Mouse (Mus musculus) kidney, adult 2 months (tissue): ENCODE data around the gene Zscan2. TPM values are rescaled to one million over a fixed set of nuclear protein-coding genes. Genes with fewer than 3 reads are reported as not detected.

Experiments
- DNase-seq: peaks from one replicate; pipeline ENCODE4 v3.0.0; 2021
- H3K27ac ChIP-seq: fragments of 200-500 bp; 2 replicates; pipeline ENCODE4 v1.5.1; 2012; ENCODE audit warnings: low read depth, low read length, control low read depth, inconsistent platforms; ENCODE audit not compliant: insufficient read depth
- H3K27me3 ChIP-seq: fragments of 200-500 bp; replicated peaks from 2 replicates; pipeline ENCODE4 v1.6.1; 2012; ENCODE audit warnings: mild to moderate bottlenecking, moderate library complexity, low read length, inconsistent platforms; ENCODE audit not compliant: control insufficient read depth, insufficient read depth
- H3K36me3 ChIP-seq: fragments of 200-500 bp; 2 replicates; pipeline ENCODE4 v1.6.1; 2012; ENCODE audit warnings: mild to moderate bottlenecking, moderate library complexity, low read length, inconsistent platforms; ENCODE audit not compliant: control insufficient read depth, insufficient read depth
- H3K4me1 ChIP-seq: fragments of 200-500 bp; 2 replicates; pipeline ENCODE4 v1.6.1; 2011; ENCODE audit warnings: low read length; ENCODE audit not compliant: control insufficient read depth, insufficient read depth
- H3K4me3 ChIP-seq: fragments of 200-500 bp; 2 replicates; pipeline ENCODE4 v1.5.1; 2011; ENCODE audit warnings: mild to moderate bottlenecking, low read depth, low read length, control low read depth; ENCODE audit not compliant: insufficient read depth
- CTCF ChIP-seq: fragments of 200-500 bp; conservative IDR thresholded peaks from 2 replicates; pipeline ENCODE4 v1.5.1; 2011; ENCODE audit warnings: low read depth, mild to moderate bottlenecking, control low read depth, low read length, moderate library complexity, mixed read lengths; ENCODE audit not compliant: insufficient read depth, insufficient read length
- POLR2A ChIP-seq: fragments of 200-500 bp; IDR thresholded peaks from one replicate; pipeline ENCODE4 v1.6.1; 2011; ENCODE audit warnings: low read depth, low read length, control low read depth
- WGBS: fragments of 180-500 bp; shearing (Covaris S2); methylation state at CpG from one replicate; pipeline ENCODE4 v1.1.7; 2018; 5-methylcytosine and 5-hydroxymethylcytosine counted together
- polyA plus RNA-seq: library from polyadenylated mRNA; depleted of rRNA; stranded (reverse); fragments of >200 nt; gene quantifications from 2 replicates; pipeline ENCODE4 v1.2.3, GENCODE M21; 2012

Zscan2 gene
- polyA plus RNA-seq, 1 experiment: 5.4 TPM

- Histone ChIP-seq H3K36me3 (no peaks in the 10 kb centered on the region), H3K4me3 (no peak overlapping the region), H3K4me1 (peaks cover 9% of the 10 kb centered on the region), H3K27ac (no peak overlapping the region), H3K27me3 (no peaks in the 10 kb centered on the region)
- DNase-seq: no peak
- 23% methylated on average over 1 of the region's 1 CpGs for WGBS
- TF ChIP-seq POLR2A (no peak), CTCF (peak; percentile 37)
These were observed 24.9 kb downstream of the Zscan2 start for GRCm38 (mm10) chr7:80885666-80886065.

DNA sequence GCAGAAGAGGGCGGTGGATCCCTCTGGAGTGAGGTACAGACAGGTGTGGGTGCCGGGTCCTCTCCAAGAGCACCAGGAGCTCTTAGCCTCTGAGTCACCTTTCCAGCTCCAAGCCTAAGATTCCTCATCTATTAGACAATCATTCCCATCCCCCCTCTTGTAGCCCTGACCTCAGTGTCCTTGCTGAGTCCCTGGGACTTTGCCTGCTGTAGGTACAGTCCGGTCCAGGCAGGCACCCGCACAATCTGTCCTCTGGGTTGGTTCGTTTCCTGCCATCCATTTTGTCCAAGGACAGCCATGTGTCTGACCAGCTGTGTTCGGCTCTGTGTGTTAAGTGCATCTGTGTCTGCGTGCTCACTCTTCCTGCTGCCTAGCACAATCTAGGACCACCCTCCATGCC, 27.9 kb downstream of the Zscan2 start:
- DNase-seq: no peak
- Histone ChIP-seq H3K27ac (peak overlapping the region; percentile 12; the same call in 1 of the 2 replicates), H3K4me1 (peaks cover 4% of the 10 kb centered on the region; the same call in 1 of the 2 replicates), H3K4me3 (no peak overlapping the region), H3K27me3 (no peaks in the 10 kb centered on the region), H3K36me3 (no peaks in the 10 kb centered on the region; the same call in 1 of the 2 replicates)
- TF ChIP-seq POLR2A (no peak), CTCF (no peak)
- WGBS: 61% methylated on average over 7 of the region's 7 CpGs

GRCm38 (mm10) chr7:80889021-80889511, 28.3 kb downstream of the Zscan2 start:
- peak; percentile 60 for DNase-seq
- WGBS: 48% methylated on average over 9 of the region's 9 CpGs
- Histone ChIP-seq H3K4me1 (peaks cover 4% of the 10 kb centered on the region; the same call in 1 of the 2 replicates), H3K4me3 (no peak overlapping the region), H3K27me3 (no peaks in the 10 kb centered on the region), H3K27ac (peak overlapping the region; percentile 59; the same call in 1 of the 2 replicates), H3K36me3 (no peaks in the 10 kb centered on the region; the same call in 1 of the 2 replicates)
- no peak for TF ChIP-seq CTCF
- no peak for TF ChIP-seq POLR2A

DNA sequence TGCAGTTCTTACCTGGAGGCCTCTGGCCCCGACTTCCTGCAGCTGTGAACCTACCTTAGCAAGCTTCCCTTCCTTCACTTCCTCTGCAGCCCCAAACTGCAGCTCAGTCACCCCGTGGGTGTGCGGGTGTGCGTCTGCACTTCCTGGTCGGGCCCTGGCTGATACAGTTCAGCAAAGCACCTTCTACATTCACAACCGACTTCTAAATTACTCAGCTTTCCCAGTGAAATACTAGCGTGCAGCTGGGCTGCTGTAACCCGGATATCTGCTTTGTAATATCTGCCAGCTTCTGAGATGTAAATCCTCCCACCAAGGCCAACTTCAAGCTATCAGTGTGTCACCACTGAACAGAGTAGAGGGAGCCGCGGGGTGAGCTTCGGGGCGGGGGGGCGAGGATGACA, 29.1 kb downstream of the Zscan2 start:
- H3K27me3 ChIP-seq: no peaks in the 10 kb centered on the region
- 51% methylated on average over 13 of the region's 13 CpGs for whole genome bisulfite sequencing
- no peaks in the 10 kb centered on the region; the same call in 1 of the 2 replicates for H3K36me3 ChIP-seq
- peaks cover 4% of the 10 kb centered on the region; the same call in 1 of the 2 replicates for H3K4me1 ChIP-seq
- H3K4me3 ChIP-seq: no peak overlapping the region
- no peak overlapping the region for H3K27ac ChIP-seq
- DNase-seq: no peak
- TF ChIP-seq CTCF: no peak

DNA sequence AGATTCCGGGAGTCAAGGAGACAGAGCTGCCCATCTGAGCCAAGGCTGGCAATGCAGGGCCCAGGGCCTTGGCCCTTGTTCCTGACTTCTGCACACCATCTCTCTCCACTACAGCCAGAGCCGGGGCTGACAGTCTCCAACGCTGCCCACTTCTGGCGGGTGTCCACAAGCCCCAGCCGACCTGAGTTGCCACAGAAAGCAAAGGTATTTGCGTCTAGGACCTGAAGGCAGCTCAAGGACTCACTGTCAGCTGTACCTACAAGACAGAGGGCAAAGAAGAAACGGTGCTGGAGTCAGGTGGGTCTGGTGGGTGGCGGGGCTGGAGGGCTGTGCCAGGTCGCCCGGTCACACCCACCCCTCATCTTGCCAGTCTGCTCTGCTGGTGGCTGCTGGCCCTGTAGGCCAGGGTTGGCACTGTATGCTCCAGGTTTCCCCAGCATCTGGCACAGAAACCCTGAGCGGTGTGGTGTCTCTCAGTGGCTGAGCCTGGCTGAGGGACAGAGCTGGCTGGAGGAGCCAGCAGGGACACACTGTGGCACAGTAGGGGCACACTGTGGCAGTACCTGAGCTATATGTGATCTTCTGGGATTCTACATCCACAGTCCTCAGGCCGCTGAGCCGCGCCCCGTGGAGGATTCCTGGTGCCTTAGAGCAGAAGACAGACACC, 32.5 kb downstream of the Zscan2 start:
- WGBS: 85% methylated on average over 15 of the region's 15 CpGs
- TF ChIP-seq CTCF: no peak
- TF ChIP-seq POLR2A: no peak
- DNase-seq: no peak
- Histone ChIP-seq H3K36me3 (no peaks in the 10 kb centered on the region; the same call in 1 of the 2 replicates), H3K27ac (peak overlapping the region; percentile 24), H3K4me3 (no peak overlapping the region), H3K4me1 (peaks cover 4% of the 10 kb centered on the region; the same call in 1 of the 2 replicates), H3K27me3 (no peaks in the 10 kb centered on the region)

- Histone ChIP-seq H3K36me3 (no peaks in the 10 kb centered on the region; the same call in 1 of the 2 replicates), H3K27me3 (no peaks in the 10 kb centered on the region), H3K4me1 (peaks cover 4% of the 10 kb centered on the region; the same call in 1 of the 2 replicates), H3K27ac (peak overlapping the region; percentile 24), H3K4me3 (no peak overlapping the region)
- WGBS: 62% methylated on average over 6 of the region's 6 CpGs
- TF ChIP-seq CTCF (no peak), POLR2A (no peak)
- DNase-seq: peak; percentile 58
These were observed 33.0 kb downstream of the Zscan2 start for GRCm38 (mm10) chr7:80893753-80894129.

GRCm38 (mm10) chr7:80894196-80894595, 33.5 kb downstream of the Zscan2 start:
- Histone ChIP-seq H3K4me3 (no peak overlapping the region), H3K36me3 (no peaks in the 10 kb centered on the region; the same call in 1 of the 2 replicates), H3K27ac (peak overlapping the region; percentile 24; the same call in 1 of the 2 replicates), H3K27me3 (no peaks in the 10 kb centered on the region), H3K4me1 (peaks cover 4% of the 10 kb centered on the region; the same call in 1 of the 2 replicates)
- no peak for TF ChIP-seq CTCF
- 61% methylated on average over 7 of the region's 7 CpGs for WGBS
- no peak for DNase-seq
